Mouse (Mus musculus): ENCODE results near the gene Nkg7. TPM values are rescaled to one million over a fixed set of nuclear protein-coding genes. Genes with fewer than 3 reads are reported as not detected.

The Nkg7 gene
- polyA plus RNA-seq, 1 experiment from 2014 or later = not detected

DNA sequence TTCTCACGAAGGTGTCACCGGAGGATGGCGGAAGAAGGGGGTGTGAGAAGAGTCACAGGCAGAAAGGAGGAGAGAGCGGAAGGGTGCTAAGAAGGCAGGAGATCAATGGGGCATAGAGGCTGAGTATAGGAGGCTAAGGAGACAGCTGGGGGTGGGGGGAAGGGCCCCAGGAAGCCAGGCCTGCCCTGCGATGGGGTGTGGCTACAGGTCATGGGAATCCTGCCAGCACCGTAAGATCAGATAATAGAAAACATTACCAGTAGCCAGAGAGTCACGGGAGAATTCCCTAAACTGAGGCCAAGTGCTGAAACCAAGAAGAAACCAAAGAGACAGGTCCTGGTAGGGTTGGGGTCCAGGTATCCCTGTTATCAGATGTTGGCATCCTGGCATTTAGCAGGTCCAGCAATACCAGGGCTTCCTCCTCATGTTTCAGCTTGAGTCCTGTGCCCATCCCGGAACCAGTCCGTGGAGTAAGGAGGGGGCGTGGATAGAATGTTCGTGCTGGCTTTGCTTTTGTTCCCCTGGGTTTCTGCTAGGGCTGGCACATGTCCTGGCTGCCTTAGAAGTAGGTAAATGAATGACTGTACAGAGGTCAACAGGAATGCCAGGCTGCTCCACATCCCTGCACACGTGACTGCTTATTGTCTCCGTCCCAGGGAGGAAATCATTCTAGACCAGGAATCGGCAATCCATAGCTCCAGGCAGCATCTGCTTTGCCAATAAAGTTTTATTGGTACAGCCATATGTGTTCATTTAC is 16.9 kb downstream of the Nkg7 start:
- H3K27me3 ChIP-seq (ENCODE audit: control insufficient read depth, insufficient read depth, low read length) = no peaks in the 10 kb centered on the region
- no peaks in the 10 kb centered on the region for H3K9me3 ChIP-seq (ENCODE audit: control insufficient read depth, low read length)
- no peak overlapping the region for H3K4me3 ChIP-seq (ENCODE audit: low read depth, low read length)
- H3K36me3 ChIP-seq (ENCODE audit: control insufficient read depth, insufficient read depth, low read length) = no peaks in the 10 kb centered on the region
- no peak for ATAC-seq (ENCODE audit: low FRiP score)
- no peaks in the 10 kb centered on the region for H3K4me1 ChIP-seq (replicated peaks; ENCODE audit: control insufficient read depth, insufficient read depth, low read length)
- H3K4me2 ChIP-seq (replicated peaks; ENCODE audit: low read depth, low read length) = no peak overlapping the region
- WGBS = 93% methylated on average over 14 of the region's 14 CpGs
- DNase-seq (ENCODE audit: low spot score) = no peak
- no peak overlapping the region for H3K27ac ChIP-seq (ENCODE audit: low read depth, low read length)
- H3K9ac ChIP-seq (ENCODE audit: low read depth, low read length) = no peak overlapping the region

DNA sequence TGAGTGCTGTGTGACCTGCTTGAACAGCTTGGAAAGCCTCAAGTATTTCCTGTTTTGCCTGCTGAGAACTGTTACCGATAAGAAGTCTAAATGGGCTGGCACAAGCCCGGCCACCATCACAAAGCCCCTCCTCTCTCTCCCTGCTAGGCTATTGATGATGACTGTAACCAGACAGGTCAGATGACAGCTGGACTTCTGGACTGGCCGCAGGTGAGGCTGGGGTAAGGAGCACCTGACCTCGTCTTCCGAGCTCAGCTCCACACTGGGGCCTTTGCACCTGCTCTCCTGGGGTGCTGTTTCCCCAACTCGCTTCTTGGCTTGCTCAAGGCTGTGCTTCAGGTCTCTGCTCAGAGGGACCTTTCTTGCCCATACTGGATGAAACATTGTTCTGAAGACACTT is 17.5 kb downstream of the Nkg7 start:
- no peak for ATAC-seq (ENCODE audit: low FRiP score)
- Histone ChIP-seq H3K9ac (ENCODE audit: low read depth, low read length) (no peak overlapping the region), H3K9me3 (ENCODE audit: control insufficient read depth, low read length) (no peaks in the 10 kb centered on the region), H3K4me1 (replicated peaks; ENCODE audit: control insufficient read depth, insufficient read depth, low read length) (no peaks in the 10 kb centered on the region), H3K36me3 (ENCODE audit: control insufficient read depth, insufficient read depth, low read length) (no peaks in the 10 kb centered on the region), H3K27ac (ENCODE audit: low read depth, low read length) (no peak overlapping the region), H3K4me3 (ENCODE audit: low read depth, low read length) (no peak overlapping the region), H3K4me2 (replicated peaks; ENCODE audit: low read depth, low read length) (no peak overlapping the region), H3K27me3 (ENCODE audit: control insufficient read depth, insufficient read depth, low read length) (no peaks in the 10 kb centered on the region)
- WGBS = 92% methylated on average over 6 of the region's 6 CpGs
- DNase-seq (ENCODE audit: low spot score) = no peak

DNA sequence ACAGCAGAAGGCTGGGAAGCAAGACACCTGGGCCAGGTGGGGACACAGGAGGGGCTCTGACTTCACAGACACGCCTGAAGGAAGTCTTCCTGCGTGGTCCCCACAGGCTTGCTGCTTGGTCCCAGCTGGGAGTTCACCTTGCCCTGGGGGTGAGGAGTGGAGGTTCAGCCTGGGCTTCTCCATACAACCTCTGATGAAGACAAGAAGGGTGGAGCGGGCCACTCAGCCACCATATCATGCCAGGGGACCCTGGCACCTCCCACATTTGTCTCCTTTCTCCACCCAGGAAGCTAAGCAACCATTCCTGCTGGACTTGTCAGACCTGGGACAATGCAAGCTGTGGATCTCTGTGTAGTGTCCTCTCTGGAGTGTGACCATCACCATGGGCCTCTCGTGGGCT is 26.0 kb downstream of the Nkg7 start, which contains the start of gene Vsig10l:
TSS of gene Vsig10l (plus strand) at position 301 of the 400 bp plus-strand sequence.
- Histone ChIP-seq H3K4me3 (ENCODE audit: low read depth, low read length) (no peak within 1 kb of the TSS), H3K27me3 (ENCODE audit: control insufficient read depth, insufficient read depth, low read length) (peaks cover 10% of the 10 kb centered on the region; the same call in 1 of the 2 replicates), H3K9me3 (ENCODE audit: control insufficient read depth, low read length) (no peaks in the 10 kb centered on the region), H3K27ac (ENCODE audit: low read depth, low read length) (no peak within 1 kb of the TSS), H3K36me3 (ENCODE audit: control insufficient read depth, insufficient read depth, low read length) (no peaks in the 10 kb centered on the region), H3K4me1 (replicated peaks; ENCODE audit: control insufficient read depth, insufficient read depth, low read length) (0 out of 2 replicates have a peak, but pooled peaks cover 2% of the 10 kb centered on the region), H3K9ac (ENCODE audit: low read depth, low read length) (no peak within 1 kb of the TSS), H3K4me2 (replicated peaks; ENCODE audit: low read depth, low read length) (no peak within 1 kb of the TSS)
- DNase-seq (ENCODE audit: low spot score) (no peak), ATAC-seq (ENCODE audit: low FRiP score) (no peak)
- 62% methylated on average over 4 of the region's 4 CpGs for WGBS

DNA sequence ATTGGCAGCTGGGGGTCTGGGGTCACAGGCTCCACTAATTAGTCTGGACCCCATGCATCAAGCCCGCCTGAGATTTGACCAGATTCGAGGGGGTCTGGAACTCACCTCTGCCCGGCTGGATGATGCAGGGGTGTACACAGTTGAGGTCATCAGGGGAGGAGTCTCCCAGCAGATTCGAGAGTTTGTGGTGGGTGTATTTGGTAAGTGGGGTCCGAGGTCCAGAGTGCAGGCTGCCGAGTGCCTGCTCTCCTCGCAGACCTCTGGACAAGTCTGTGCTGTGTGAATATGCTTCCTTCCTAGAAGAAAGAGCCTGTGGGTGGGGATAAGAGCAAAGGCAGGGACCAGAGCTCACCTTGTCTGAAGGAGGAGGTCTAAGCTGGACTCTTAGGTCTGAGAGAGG is 27.1 kb downstream of the Nkg7 start:
- H3K4me2 ChIP-seq (replicated peaks; ENCODE audit: low read depth, low read length) = no peak overlapping the region
- DNase-seq (ENCODE audit: low spot score) = no peak
- 81% methylated on average over 7 of the region's 7 CpGs for WGBS

DNA sequence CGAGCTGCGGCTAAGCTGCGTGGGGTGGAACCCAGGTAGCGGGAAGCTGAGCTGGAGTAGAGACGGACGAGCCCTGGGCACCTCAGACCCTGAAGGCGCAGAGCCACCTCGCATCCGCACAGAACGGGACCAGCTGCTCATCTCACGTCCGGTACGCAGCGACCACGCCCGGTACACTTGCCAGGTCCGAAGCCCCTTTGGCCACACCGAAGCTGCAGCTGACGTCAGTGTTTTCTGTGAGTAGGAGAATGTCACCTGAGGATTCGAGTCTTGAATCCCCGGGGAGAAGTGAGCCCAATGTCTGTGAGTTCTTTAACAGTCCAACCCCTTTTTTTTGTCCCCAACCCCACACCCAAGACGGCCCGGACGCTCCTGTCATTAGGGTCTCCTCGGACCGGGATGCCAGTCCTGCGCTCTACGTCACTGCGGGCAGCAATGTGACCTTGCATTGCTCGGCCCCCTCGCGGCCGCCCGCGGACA is 28.0 kb downstream of the Nkg7 start:
- H3K27me3 ChIP-seq (ENCODE audit: control insufficient read depth, insufficient read depth, low read length) = peaks cover 10% of the 10 kb centered on the region; the same call in 1 of the 2 replicates
- H3K9ac ChIP-seq (ENCODE audit: low read depth, low read length) = peak overlapping the region; percentile 27
- H3K9me3 ChIP-seq (ENCODE audit: control insufficient read depth, low read length) = no peaks in the 10 kb centered on the region
- ATAC-seq (ENCODE audit: low FRiP score) (peak; percentile 73), DNase-seq (ENCODE audit: low spot score) (no peak)
- H3K27ac ChIP-seq (ENCODE audit: low read depth, low read length) = no peak overlapping the region
- 7% methylated on average over 35 of the region's 35 CpGs for WGBS
- H3K36me3 ChIP-seq (ENCODE audit: control insufficient read depth, insufficient read depth, low read length) = no peaks in the 10 kb centered on the region
- peak overlapping the region; percentile 28 for H3K4me3 ChIP-seq (ENCODE audit: low read depth, low read length)
- H3K4me2 ChIP-seq (replicated peaks; ENCODE audit: low read depth, low read length) = peak overlapping the region; percentile 76
- 0 out of 2 replicates have a peak, but pooled peaks cover 2% of the 10 kb centered on the region for H3K4me1 ChIP-seq (replicated peaks; ENCODE audit: control insufficient read depth, insufficient read depth, low read length)

More for the DNA sequence above, 27.1 kb downstream of the Nkg7 start:
- Histone ChIP-seq H3K36me3 (ENCODE audit: control insufficient read depth, insufficient read depth, low read length) (no peaks in the 10 kb centered on the region), H3K4me3 (ENCODE audit: low read depth, low read length) (no peak overlapping the region), H3K27ac (ENCODE audit: low read depth, low read length) (no peak overlapping the region), H3K27me3 (ENCODE audit: control insufficient read depth, insufficient read depth, low read length) (peaks cover 10% of the 10 kb centered on the region; the same call in 1 of the 2 replicates), H3K9me3 (ENCODE audit: control insufficient read depth, low read length) (no peaks in the 10 kb centered on the region), H3K9ac (ENCODE audit: low read depth, low read length) (no peak overlapping the region), H3K4me1 (replicated peaks; ENCODE audit: control insufficient read depth, insufficient read depth, low read length) (0 out of 2 replicates have a peak, but pooled peaks cover 2% of the 10 kb centered on the region)
- no peak for ATAC-seq (ENCODE audit: low FRiP score)

DNA sequence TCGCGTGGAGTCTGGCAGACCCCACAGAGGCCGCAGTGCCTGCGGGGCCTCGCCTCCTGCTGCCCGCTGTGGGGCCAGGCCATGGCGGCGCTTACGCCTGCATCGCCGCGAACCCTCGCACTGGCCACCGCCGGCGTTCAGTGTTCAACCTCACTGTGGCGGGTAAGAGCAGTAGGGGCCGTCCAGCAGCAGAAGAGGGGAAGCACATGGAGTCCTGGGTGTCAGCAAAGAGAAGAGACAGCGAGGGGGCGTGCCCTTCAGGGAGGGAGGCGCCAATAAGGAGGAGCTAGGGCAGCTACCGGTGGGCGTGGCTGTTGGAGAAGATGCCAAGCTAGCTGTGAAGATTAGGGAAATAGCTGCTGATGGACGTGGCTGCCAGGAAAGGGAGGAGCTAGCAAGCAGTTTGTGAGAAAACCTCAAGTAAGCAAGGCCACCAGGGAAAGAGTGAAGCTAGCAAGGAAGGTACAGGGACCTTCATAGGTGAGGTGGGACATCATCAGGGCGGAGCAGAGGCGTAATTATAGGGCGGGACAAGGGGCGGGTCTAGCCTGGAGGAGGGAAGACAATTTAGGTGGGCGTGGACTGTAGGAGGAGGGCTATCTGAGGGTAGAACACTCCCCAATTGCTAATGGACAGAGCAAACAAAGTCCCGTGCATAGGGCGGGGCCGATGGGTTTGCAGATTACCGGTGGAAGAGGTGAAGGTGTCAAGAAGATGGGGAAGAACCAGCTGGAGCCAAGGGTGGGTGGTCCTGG is 28.6 kb downstream of the Nkg7 start:
- H3K27me3 ChIP-seq (ENCODE audit: control insufficient read depth, insufficient read depth, low read length) = peaks cover 10% of the 10 kb centered on the region; the same call in 1 of the 2 replicates
- H3K4me2 ChIP-seq (replicated peaks; ENCODE audit: low read depth, low read length) = peak overlapping the region; percentile 76
- 0 out of 2 replicates have a peak, but pooled peaks cover 2% of the 10 kb centered on the region for H3K4me1 ChIP-seq (replicated peaks; ENCODE audit: control insufficient read depth, insufficient read depth, low read length)
- DNase-seq (ENCODE audit: low spot score) (peak; percentile 88), ATAC-seq (ENCODE audit: low FRiP score) (peak; percentile 88)
- H3K9ac ChIP-seq (ENCODE audit: low read depth, low read length) = peak overlapping the region; percentile 27
- H3K9me3 ChIP-seq (ENCODE audit: control insufficient read depth, low read length) = no peaks in the 10 kb centered on the region
- WGBS = 1% methylated on average over 33 of the region's 33 CpGs
- H3K4me3 ChIP-seq (ENCODE audit: low read depth, low read length) = peak overlapping the region; percentile 28
- H3K27ac ChIP-seq (ENCODE audit: low read depth, low read length) = no peak overlapping the region
- H3K36me3 ChIP-seq (ENCODE audit: control insufficient read depth, insufficient read depth, low read length) = no peaks in the 10 kb centered on the region

DNA sequence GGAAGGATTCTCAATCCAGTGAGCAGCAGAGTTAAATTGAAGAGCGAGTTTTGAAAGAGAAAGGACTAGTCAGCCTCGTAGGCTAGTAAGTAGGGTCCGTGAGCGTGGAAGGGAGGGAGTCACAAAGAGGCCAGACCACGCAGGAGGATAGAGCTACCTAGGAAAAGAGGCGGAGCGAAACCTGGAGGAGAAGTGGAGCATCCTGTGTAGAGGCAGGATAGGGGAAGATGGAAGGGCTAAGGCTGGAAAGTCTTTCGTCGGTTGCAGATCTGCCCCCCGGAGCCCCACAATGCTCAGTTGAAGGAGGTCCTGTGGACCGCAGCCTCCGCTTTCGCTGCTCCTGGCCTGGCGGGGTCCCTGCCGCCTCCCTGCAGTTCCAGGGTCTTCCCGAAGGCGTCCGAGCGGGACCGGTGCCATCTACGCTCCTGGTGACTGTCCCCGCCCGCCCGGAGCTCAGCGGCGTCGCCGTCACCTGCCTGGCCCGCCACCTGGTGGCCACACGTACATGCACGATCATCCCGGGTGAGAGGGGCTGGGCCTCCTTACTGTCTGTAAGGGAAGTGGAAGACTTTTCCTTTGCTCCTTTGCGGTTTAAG is 29.3 kb downstream of the Nkg7 start:
- 1% methylated on average over 33 of the region's 33 CpGs for WGBS
- Histone ChIP-seq H3K27me3 (ENCODE audit: control insufficient read depth, insufficient read depth, low read length) (peaks cover 10% of the 10 kb centered on the region; the same call in 1 of the 2 replicates), H3K9ac (ENCODE audit: low read depth, low read length) (no peak overlapping the region), H3K27ac (ENCODE audit: low read depth, low read length) (no peak overlapping the region), H3K9me3 (ENCODE audit: control insufficient read depth, low read length) (no peaks in the 10 kb centered on the region), H3K36me3 (ENCODE audit: control insufficient read depth, insufficient read depth, low read length) (no peaks in the 10 kb centered on the region), H3K4me2 (replicated peaks; ENCODE audit: low read depth, low read length) (peak overlapping the region; percentile 76), H3K4me1 (replicated peaks; ENCODE audit: control insufficient read depth, insufficient read depth, low read length) (0 out of 2 replicates have a peak, but pooled peaks cover 2% of the 10 kb centered on the region), H3K4me3 (ENCODE audit: low read depth, low read length) (peak overlapping the region; percentile 28)
- ATAC-seq (ENCODE audit: low FRiP score) (peak; percentile 51), DNase-seq (ENCODE audit: low spot score) (peak; percentile 84)

DNA sequence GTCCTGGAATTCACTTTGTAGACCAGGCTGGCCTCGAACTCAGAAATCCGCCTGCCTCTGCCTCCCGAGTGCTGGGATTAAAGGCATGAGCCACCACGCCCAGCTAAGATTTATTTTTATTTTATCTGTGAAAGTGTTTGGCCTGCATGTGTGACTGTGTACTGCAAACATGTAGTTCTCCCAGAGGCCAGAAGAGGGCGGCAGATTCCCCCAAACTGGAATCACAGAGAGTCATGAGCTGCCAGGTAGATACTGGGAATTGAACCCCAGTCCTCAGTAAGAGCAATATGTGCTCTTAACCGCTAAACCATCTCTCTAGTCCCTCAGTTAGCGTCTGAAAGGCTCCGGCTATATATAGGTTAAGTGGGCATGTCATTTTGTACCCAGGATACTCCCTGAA is 33.5 kb downstream of the Nkg7 start:
- Histone ChIP-seq H3K36me3 (ENCODE audit: control insufficient read depth, insufficient read depth, low read length) (no peaks in the 10 kb centered on the region), H3K27me3 (ENCODE audit: control insufficient read depth, insufficient read depth, low read length) (peaks cover 3% of the 10 kb centered on the region; the same call in 1 of the 2 replicates), H3K4me2 (replicated peaks; ENCODE audit: low read depth, low read length) (no peak overlapping the region), H3K27ac (ENCODE audit: low read depth, low read length) (no peak overlapping the region), H3K9ac (ENCODE audit: low read depth, low read length) (no peak overlapping the region), H3K4me1 (replicated peaks; ENCODE audit: control insufficient read depth, insufficient read depth, low read length) (no peaks in the 10 kb centered on the region), H3K4me3 (ENCODE audit: low read depth, low read length) (no peak overlapping the region), H3K9me3 (ENCODE audit: control insufficient read depth, low read length) (no peaks in the 10 kb centered on the region)
- WGBS = 47% methylated on average over 8 of the region's 8 CpGs
- DNase-seq (ENCODE audit: low spot score) = peak; percentile 74
- ATAC-seq (ENCODE audit: low FRiP score) = no peak
